Mouse (Mus musculus) stomach, embryonic 14.5 days (tissue): Measurements from ENCODE around the gene Mycbp2. TPM values are rescaled to one million over a fixed set of nuclear protein-coding genes. Genes with fewer than 3 reads are reported as not detected.

Experiments
- ATAC-seq: fragments of 200-750 bp; cut with Nextera tagmentation; 2 replicates; pipeline ENCODE4 v1.8.0; 2017; ENCODE audit warnings: low read depth, moderate TSS enrichment; ENCODE audit not compliant: insufficient number of reproducible peaks, insufficient read depth, low FRiP score
- H3K27ac ChIP-seq: fragments of 300-500 bp; sonication (generic); 2 replicates; pipeline ENCODE4 v1.5.1; 2014; ENCODE audit warnings: mild to moderate bottlenecking, low read length, moderate library complexity, mixed read lengths
- H3K27me3 ChIP-seq: fragments of 300-500 bp; sonication (generic); 2 replicates; pipeline ENCODE4 v1.6.1; 2014; ENCODE audit warnings: low read length, control low read depth, mixed read lengths; ENCODE audit not compliant: control insufficient read depth, insufficient read depth
- H3K36me3 ChIP-seq: fragments of 300-500 bp; sonication (generic); 2 replicates; pipeline ENCODE4 v1.6.1; 2014; ENCODE audit warnings: mild to moderate bottlenecking, control low read depth, low read length, moderate library complexity, mixed read lengths; ENCODE audit not compliant: control insufficient read depth, insufficient read depth
- H3K4me1 ChIP-seq: fragments of 300-500 bp; sonication (generic); 2 replicates; pipeline ENCODE4 v1.6.1; 2014; ENCODE audit warnings: low read length, control low read depth, mixed read lengths; ENCODE audit not compliant: control insufficient read depth, insufficient read depth
- H3K4me2 ChIP-seq: fragments of 300-500 bp; sonication (generic); replicated peaks from 2 replicates; pipeline ENCODE4 v1.6.1; 2014; ENCODE audit warnings: low read depth, low read length, control low read depth
- H3K4me3 ChIP-seq: fragments of 300-500 bp; sonication (generic); 2 replicates; pipeline ENCODE4 v1.5.1; 2014; ENCODE audit warnings: low read depth, low read length, control low read depth
- H3K9ac ChIP-seq: fragments of 300-500 bp; sonication (generic); replicated peaks from 2 replicates; pipeline ENCODE4 v1.6.1; 2014; ENCODE audit warnings: low read depth, mild to moderate bottlenecking, control low read depth, low read length, moderate library complexity, mixed read lengths
- H3K9me3 ChIP-seq: fragments of 300-500 bp; sonication (generic); 2 replicates; pipeline ENCODE4 v1.6.1; 2016; ENCODE audit warnings: low read depth, low read length, control low read depth; ENCODE audit not compliant: control insufficient read depth
- WGBS: fragments of 180-500 bp; shearing (Covaris S2); extraction: QIAGEN DNeasy Blood & Tissue Kit; methylation state at CpG from one replicate; pipeline ENCODE4 v1.1.7; 2014; 5-methylcytosine and 5-hydroxymethylcytosine counted together
- polyA plus RNA-seq: library from polyadenylated mRNA; unstranded; fragments of >200 nt; fragmentation: Nextera tagmentation; extraction: Ambion mirVana; gene quantifications from 2 replicates; pipeline ENCODE4 v1.2.1, GENCODE M21; 2014

The Mycbp2 gene
- polyA plus RNA-seq, 1 experiment from 2014 or later, result 37.8 TPM

- H3K9me3 ChIP-seq, result no peaks in the 10 kb centered on the region
- no peak for ATAC-seq
- peaks cover 39% of the 10 kb centered on the region for H3K36me3 ChIP-seq
- WGBS, result 33% methylated on average over 1 of the region's 1 CpGs
- H3K4me1 ChIP-seq, result no peaks in the 10 kb centered on the region
- no peaks in the 10 kb centered on the region for H3K27me3 ChIP-seq
- no peak overlapping the region for H3K9ac ChIP-seq
- H3K27ac ChIP-seq, result no peak overlapping the region
- H3K4me2 ChIP-seq, result no peak overlapping the region
- H3K4me3 ChIP-seq, result no peak overlapping the region
Observed at GRCm38 (mm10) chr14:103085840-103086533, 260.6 kb downstream of the Mycbp2 start.

- Histone ChIP-seq H3K27ac (no peak overlapping the region), H3K9ac (no peak overlapping the region), H3K27me3 (no peaks in the 10 kb centered on the region), H3K4me1 (no peaks in the 10 kb centered on the region), H3K4me2 (no peak overlapping the region), H3K36me3 (peaks cover 21% of the 10 kb centered on the region), H3K9me3 (no peaks in the 10 kb centered on the region), H3K4me3 (no peak overlapping the region)
- no peak for ATAC-seq
- WGBS, result 79% methylated on average over 9 of the region's 9 CpGs
Observed at GRCm38 (mm10) chr14:103079209-103079977, 267.2 kb downstream of the Mycbp2 start.

GRCm38 (mm10) chr14:103078006-103078912, 268.4 kb downstream of the Mycbp2 start:
- ATAC-seq, result no peak
- WGBS, result 89% methylated on average over 16 of the region's 16 CpGs
- H3K4me2 ChIP-seq, result no peak overlapping the region
- no peak overlapping the region for H3K4me3 ChIP-seq
- H3K27me3 ChIP-seq, result no peaks in the 10 kb centered on the region
- H3K9me3 ChIP-seq, result no peaks in the 10 kb centered on the region
- no peak overlapping the region for H3K9ac ChIP-seq
- no peaks in the 10 kb centered on the region for H3K4me1 ChIP-seq
- H3K27ac ChIP-seq, result no peak overlapping the region
- peaks cover 21% of the 10 kb centered on the region for H3K36me3 ChIP-seq

DNA sequence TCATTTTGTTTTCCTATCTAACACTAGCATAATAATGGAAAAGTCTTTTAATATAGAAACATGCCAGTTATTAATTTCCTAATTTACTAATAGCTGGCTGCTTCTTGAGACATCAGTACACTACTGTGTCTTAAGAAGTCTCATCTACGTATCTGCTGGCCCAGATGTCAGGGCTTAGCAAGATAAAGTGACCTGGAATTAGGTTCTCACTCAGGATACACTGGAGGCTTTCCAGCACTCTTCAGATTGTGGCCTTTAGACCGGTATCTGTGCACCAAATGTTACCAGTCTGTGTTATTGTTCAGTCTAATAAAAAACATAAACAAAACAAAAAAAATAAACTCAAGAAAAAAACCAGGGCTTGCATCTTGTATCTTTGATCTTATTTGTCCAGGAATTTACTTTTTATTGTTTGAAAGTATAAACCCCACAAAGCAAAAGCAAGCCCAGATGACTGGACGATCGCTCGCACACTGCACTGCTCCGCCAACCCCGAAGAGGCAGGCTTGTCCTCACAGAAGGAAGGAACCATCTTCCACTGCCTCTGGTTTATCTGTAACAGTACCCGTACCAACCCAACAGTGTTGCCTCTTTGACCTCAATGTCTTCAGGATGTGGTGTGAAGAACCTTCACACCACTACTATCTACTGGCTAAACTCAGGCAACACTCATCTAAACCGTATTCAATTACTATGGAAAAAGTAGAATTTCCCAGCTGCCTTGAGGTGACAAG, 269.2 kb downstream of the Mycbp2 start:
- H3K4me2 ChIP-seq, result no peak overlapping the region
- H3K4me1 ChIP-seq, result no peaks in the 10 kb centered on the region
- no peak for ATAC-seq
- WGBS, result 90% methylated on average over 9 of the region's 9 CpGs
- H3K9ac ChIP-seq, result no peak overlapping the region
- peaks cover 19% of the 10 kb centered on the region for H3K36me3 ChIP-seq
- no peak overlapping the region for H3K27ac ChIP-seq
- no peaks in the 10 kb centered on the region for H3K27me3 ChIP-seq
- H3K4me3 ChIP-seq, result no peak overlapping the region
- H3K9me3 ChIP-seq, result no peaks in the 10 kb centered on the region

GRCm38 (mm10) chr14:103075166-103075565, 271.4 kb downstream of the Mycbp2 start:
- no peak overlapping the region for H3K4me3 ChIP-seq
- H3K4me2 ChIP-seq, result no peak overlapping the region
- no peak overlapping the region for H3K27ac ChIP-seq
- no peaks in the 10 kb centered on the region for H3K9me3 ChIP-seq
- peaks cover 19% of the 10 kb centered on the region for H3K36me3 ChIP-seq
- no peak for ATAC-seq
- H3K4me1 ChIP-seq, result no peaks in the 10 kb centered on the region
- H3K27me3 ChIP-seq, result no peaks in the 10 kb centered on the region
- H3K9ac ChIP-seq, result no peak overlapping the region
- WGBS, result 88% methylated on average over 7 of the region's 7 CpGs

DNA sequence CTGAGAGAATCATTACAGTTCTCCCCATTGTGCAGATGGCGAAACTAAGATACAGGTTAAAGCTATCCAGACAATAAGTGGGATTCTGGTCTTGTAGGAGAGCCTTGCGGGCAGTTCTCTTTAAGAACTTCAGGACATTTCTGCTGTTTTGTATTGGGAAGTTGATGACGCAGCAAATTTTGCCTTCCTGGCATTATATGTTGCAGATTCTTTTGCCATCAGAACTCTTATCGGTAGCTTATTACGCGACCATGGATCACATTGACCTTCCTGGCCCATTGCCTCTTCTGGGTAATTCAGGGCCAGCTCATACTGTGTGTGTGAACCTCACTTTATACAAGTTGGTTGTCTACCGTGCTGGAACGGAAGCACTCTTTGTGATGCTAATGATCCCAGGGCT, 272.8 kb downstream of the Mycbp2 start:
- Histone ChIP-seq H3K4me2 (no peak overlapping the region), H3K9ac (no peak overlapping the region), H3K27ac (no peak overlapping the region), H3K9me3 (no peaks in the 10 kb centered on the region), H3K27me3 (no peaks in the 10 kb centered on the region), H3K4me3 (no peak overlapping the region), H3K36me3 (peaks cover 19% of the 10 kb centered on the region), H3K4me1 (0 out of 2 replicates have a peak, but pooled peaks cover 5% of the 10 kb centered on the region)
- no peak for ATAC-seq
- 97% methylated on average over 8 of the region's 8 CpGs for WGBS

GRCm38 (mm10) chr14:103072731-103073130, 273.9 kb downstream of the Mycbp2 start:
- H3K4me1 ChIP-seq, result 0 out of 2 replicates have a peak, but pooled peaks cover 5% of the 10 kb centered on the region
- 91% methylated on average over 4 of the region's 4 CpGs for WGBS
- no peaks in the 10 kb centered on the region for H3K27me3 ChIP-seq
- no peaks in the 10 kb centered on the region for H3K9me3 ChIP-seq
- H3K9ac ChIP-seq, result no peak overlapping the region
- peaks cover 17% of the 10 kb centered on the region for H3K36me3 ChIP-seq
- no peak overlapping the region for H3K4me3 ChIP-seq
- ATAC-seq, result no peak
- no peak overlapping the region for H3K4me2 ChIP-seq
- H3K27ac ChIP-seq, result no peak overlapping the region
